Mouse (Mus musculus) heart, embryonic 14.5 days (tissue): ENCODE measurements around the gene Prss54. TPM values are rescaled to one million over a fixed set of nuclear protein-coding genes. Genes with fewer than 3 reads are reported as not detected.

ENCODE experiments used
- ATAC-seq: fragments of 200-750 bp; cut with Nextera tagmentation; 2 replicates; pipeline ENCODE4 v1.8.0; 2017; ENCODE audit warnings: low read depth, moderate TSS enrichment; ENCODE audit not compliant: insufficient number of reproducible peaks, insufficient read depth, low FRiP score
- H3K27ac ChIP-seq, 2 experiments: fragments of 200-500 bp in 1 of 2; fragments of 300-500 bp in 1 of 2; sonication (generic) in 1 of 2; replicated peaks in 1 of 2; 2 replicates each; pipeline ENCODE4 v1.5.1; 2012 to 2014; ENCODE audit warnings: low read depth in 2 of 2, low read length in 2 of 2, control low read depth in 1 of 2, mild to moderate bottlenecking in 1 of 2, mixed read lengths in 1 of 2; ENCODE audit not compliant: control insufficient read depth in 1 of 2, insufficient read depth in 1 of 2
- H3K27me3 ChIP-seq: fragments of 300-500 bp; sonication (generic); 2 replicates; pipeline ENCODE4 v1.6.1; 2014; ENCODE audit warnings: mild to moderate bottlenecking, low read length, control low read depth; ENCODE audit not compliant: control insufficient read depth, insufficient read depth
- H3K36me3 ChIP-seq: fragments of 300-500 bp; sonication (generic); 2 replicates; pipeline ENCODE4 v1.6.1; 2014; ENCODE audit warnings: mild to moderate bottlenecking, control low read depth, low read length, mixed read lengths; ENCODE audit not compliant: control insufficient read depth, insufficient read depth
- H3K4me1 ChIP-seq, 2 experiments: fragments of 200-500 bp in 1 of 2; fragments of 300-500 bp in 1 of 2; sonication (generic) in 1 of 2; 2 replicates each; pipeline ENCODE4 v1.6.1; 2012 to 2014; ENCODE audit warnings: low read length in 2 of 2, control low read depth in 1 of 2, mixed read lengths in 1 of 2; ENCODE audit not compliant: control insufficient read depth in 2 of 2, insufficient read depth in 2 of 2
- H3K4me2 ChIP-seq: fragments of 300-500 bp; sonication (generic); 2 replicates; pipeline ENCODE4 v1.6.1; 2014; ENCODE audit warnings: mild to moderate bottlenecking, low read length
- H3K4me3 ChIP-seq, 2 experiments: fragments of 200-500 bp in 1 of 2; fragments of 300-500 bp in 1 of 2; sonication (generic) in 1 of 2; 2 replicates each; pipeline ENCODE4 v1.5.1; 2012 to 2014; ENCODE audit warnings: low read length in 2 of 2, mild to moderate bottlenecking in 2 of 2, control low read depth in 1 of 2, low read depth in 1 of 2, moderate library complexity in 1 of 2; ENCODE audit not compliant: control insufficient read depth in 1 of 2, insufficient read depth in 1 of 2
- H3K9ac ChIP-seq: fragments of 300-500 bp; sonication (generic); 2 replicates; pipeline ENCODE4 v1.6.1; 2014; ENCODE audit warnings: mild to moderate bottlenecking, low read length
- H3K9me3 ChIP-seq: fragments of 300-500 bp; sonication (generic); 2 replicates; pipeline ENCODE4 v1.6.1; 2016; ENCODE audit warnings: low read length, control low read depth; ENCODE audit not compliant: control insufficient read depth
- WGBS: fragments of 180-500 bp; shearing (Covaris S2); extraction: QIAGEN DNeasy Blood & Tissue Kit; methylation state at CpG from one replicate; pipeline ENCODE4 v1.1.7; 2014; 5-methylcytosine and 5-hydroxymethylcytosine counted together
- polyA plus RNA-seq: library from polyadenylated mRNA; unstranded; fragments of >200 nt; fragmentation: Nextera tagmentation; extraction: Ambion mirVana; gene quantifications from 2 replicates; pipeline ENCODE4 v1.2.1, GENCODE M21; 2014

Prss54 gene
- polyA plus RNA-seq, 1 experiment from 2014 or later: not detected

GRCm38 (mm10) chr8:95513219-95513618, 62.9 kb downstream of the Prss54 start:
- 36% methylated on average over 4 of the region's 4 CpGs for WGBS
- no peak for ATAC-seq

GRCm38 (mm10) chr8:95512257-95512656, 63.9 kb downstream of the Prss54 start:
- H3K27ac ChIP-seq: no peak overlapping the region
- WGBS: 64% methylated on average over 4 of the region's 4 CpGs
- H3K27me3 ChIP-seq: no peaks in the 10 kb centered on the region
- ATAC-seq: no peak
- no peak overlapping the region for H3K4me2 ChIP-seq
- H3K9ac ChIP-seq: no peak overlapping the region
- no peaks in the 10 kb centered on the region for H3K36me3 ChIP-seq
- H3K4me3 ChIP-seq: no peak overlapping the region
- H3K9me3 ChIP-seq: no peaks in the 10 kb centered on the region
- peaks cover 0 to 2% of the 10 kb centered on the region in 2 experiments; a peak in 2 of 4 replicates for H3K4me1 ChIP-seq

More at GRCm38 (mm10) chr8:95513219-95513618, 62.9 kb downstream of the Prss54 start:
- Histone ChIP-seq H3K27me3 (no peaks in the 10 kb centered on the region), H3K4me3 (no peak overlapping the region), H3K4me1 (peaks cover 0 to 2% of the 10 kb centered on the region in 2 experiments; a peak in 2 of 4 replicates), H3K36me3 (no peaks in the 10 kb centered on the region), H3K27ac (no peak overlapping the region), H3K9me3 (no peaks in the 10 kb centered on the region), H3K4me2 (no peak overlapping the region), H3K9ac (no peak overlapping the region)

Other genes with a start within 250 kb of the Prss54 start
- 5.2 and 5.3 TPM in 2 replicates for gene Zfp319, start 244.4 kb downstream of the Prss54 start, polyA plus RNA-seq
- 24.9 and 26.1 TPM in 2 replicates for gene Usb1, start 244.1 kb downstream of the Prss54 start, polyA plus RNA-seq
- gene Mmp15, start 224.1 kb downstream of the Prss54 start, polyA plus RNA-seq: 49.7 and 58.5 TPM in 2 replicates
- gene Cfap20, start 141.5 kb downstream of the Prss54 start, polyA plus RNA-seq: 184 and 195 TPM in 2 replicates
- gene Csnk2a2, start 86.3 kb downstream of the Prss54 start, polyA plus RNA-seq: 16.7 and 17.4 TPM in 2 replicates
- gene Ccdc113, start 42.3 kb downstream of the Prss54 start, polyA plus RNA-seq: 2.4 and 2.8 TPM in 2 replicates
- gene Gins3, start 57.1 kb upstream of the Prss54 start, polyA plus RNA-seq: 13.8 and 13.9 TPM in 2 replicates
- gene Ndrg4, start 100.6 kb upstream of the Prss54 start, polyA plus RNA-seq: 309 and 325 TPM in 2 replicates
- 16.1 and 17.7 TPM in 2 replicates for gene Setd6, start 139.5 kb upstream of the Prss54 start, polyA plus RNA-seq
- 83.1 and 92.4 TPM in 2 replicates for gene Cnot1, start 231.1 kb upstream of the Prss54 start, polyA plus RNA-seq
- gene Sap18b, start 249.0 kb upstream of the Prss54 start, polyA plus RNA-seq: 265 and 287 TPM in 2 replicates